Comparison of ENCODE assay signal across 9 mouse cellular contexts in genomic region chr12:47164031-47164717, GRCm38 (mm10).
A peak's percentile ranks its signal among the peaks of the same experiment; 100 is the strongest.
DNase-seq lines count a peak whose midpoint lies in the region; ATAC-seq lines count a peak whose summit lies in the region.
"Had no signal": no experiment of that assay in that cellular context is flagged by ENCODE, and none has a peak within 500 bp of the region (broad histone marks: within the 10 kb centered on the region; RNA-seq: fewer than 3 reads in every experiment).

No protein-coding gene starts in this region.

- peak; percentile 85 for DNase-seq in Muller cell, postnatal 12 days (ENCODE audit: inconsistent ontology term)
- DNase-seq in cerebellum, adult 18-20 months, result peak; percentile 78 to 85
- DNase-seq in heart, postnatal 25 days (ENCODE audit: low spot score), result peak; percentile 44
- peak; percentile 54 to 83 for DNase-seq in layer of hippocampus, postnatal 14 days (ENCODE audit: low spot score in 2 of 2)
- peak; percentile 29 for DNase-seq in midbrain, embryonic 10.5 days (ENCODE audit: low spot score)

- H3K4me1 ChIP-seq in forebrain, embryonic 16.5 days (replicated peaks; ENCODE audit: control insufficient read depth, insufficient read depth, low read length), result peaks cover 23% of the 10 kb centered on the region
- peaks cover 28% of the 10 kb centered on the region for H3K4me1 ChIP-seq in midbrain, embryonic 10.5 days
- H3K4me1 ChIP-seq in stomach, embryonic 14.5 days (ENCODE audit: control insufficient read depth, insufficient read depth, low read length), result peaks cover 11% of the 10 kb centered on the region; the same call in 1 of the 2 replicates
- H3K4me1 ChIP-seq: megakaryocyte, embryonic 14.5 days had no signal

- H3K9ac ChIP-seq in forebrain, embryonic 16.5 days (replicated peaks; ENCODE audit: low read depth, low read length), result peak overlapping the region; percentile 1; the same call in 1 of the 2 replicates
- no peak overlapping the region for H3K9ac ChIP-seq in stomach, embryonic 14.5 days (replicated peaks; ENCODE audit: low read depth, low read length)

- peak; percentile 86 for ATAC-seq in forebrain, embryonic 16.5 days
- peak; percentile 59; the same call in 1 of the 2 replicates for ATAC-seq in stomach, embryonic 14.5 days (ENCODE audit: insufficient number of reproducible peaks, insufficient read depth, low FRiP score, low read depth)
- ATAC-seq in monocyte, adult 5-6 weeks (replicated peaks; ENCODE audit: insufficient number of reproducible peaks, low FRiP score, low TSS enrichment, poor library complexity, severe bottlenecking), result no peak

- peak overlapping the region; percentile 34; the same call in 1 of the 2 replicates for H3K27ac ChIP-seq in forebrain, embryonic 16.5 days (ENCODE audit: low read length)
- peak overlapping the region; percentile 80 for H3K27ac ChIP-seq in midbrain, embryonic 10.5 days (replicated peaks)
- H3K27ac ChIP-seq in stomach, embryonic 14.5 days (ENCODE audit: low read length), result no peak overlapping the region

- H3K9me3 ChIP-seq in forebrain, embryonic 16.5 days (ENCODE audit: control insufficient read depth, low read length), result no peaks in the 10 kb centered on the region
- no peaks in the 10 kb centered on the region for H3K9me3 ChIP-seq in midbrain, embryonic 10.5 days (replicated peaks)
- no peaks in the 10 kb centered on the region for H3K9me3 ChIP-seq in stomach, embryonic 14.5 days (ENCODE audit: control insufficient read depth, low read depth, low read length)

- peak overlapping the region; percentile 25 for H3K4me3 ChIP-seq in forebrain, embryonic 16.5 days (replicated peaks; ENCODE audit: low read length)
- peak overlapping the region; percentile 40 for H3K4me3 ChIP-seq in midbrain, embryonic 10.5 days
- H3K4me3 ChIP-seq in stomach, embryonic 14.5 days (ENCODE audit: low read depth, low read length), result peak overlapping the region; percentile 5; the same call in 1 of the 2 replicates
- H3K4me3 ChIP-seq: megakaryocyte, embryonic 14.5 days had no signal

- no peaks in the 10 kb centered on the region for H3K36me3 ChIP-seq in forebrain, embryonic 16.5 days (ENCODE audit: control insufficient read depth, insufficient read depth)
- no peaks in the 10 kb centered on the region for H3K36me3 ChIP-seq in midbrain, embryonic 10.5 days
- no peaks in the 10 kb centered on the region for H3K36me3 ChIP-seq in stomach, embryonic 14.5 days (ENCODE audit: control insufficient read depth, insufficient read depth, low read length)

- intact Hi-C loops in heart, postnatal 25 days (cut with DNase I), result no loop called here

- H3K27me3 ChIP-seq in forebrain, embryonic 16.5 days (replicated peaks; ENCODE audit: control insufficient read depth, insufficient read depth, low read length), result peaks cover 8% of the 10 kb centered on the region
- no peaks in the 10 kb centered on the region for H3K27me3 ChIP-seq in midbrain, embryonic 10.5 days (ENCODE audit: low read depth, poor library complexity, severe bottlenecking)
- no peaks in the 10 kb centered on the region for H3K27me3 ChIP-seq in stomach, embryonic 14.5 days (ENCODE audit: control insufficient read depth, insufficient read depth, low read length)
- H3K27me3 ChIP-seq: megakaryocyte, embryonic 14.5 days had no signal

- 4% methylated on average over 15 of the region's 15 CpGs for WGBS in forebrain, embryonic 16.5 days
- 30% methylated on average over 15 of the region's 15 CpGs for WGBS in midbrain, embryonic 10.5 days
- WGBS in stomach, embryonic 14.5 days, result 32% methylated on average over 15 of the region's 15 CpGs

- H3K4me2 ChIP-seq in forebrain, embryonic 16.5 days (ENCODE audit: low read length), result peak overlapping the region; percentile 51
- peak overlapping the region; percentile 17; the same call in 1 of the 2 replicates for H3K4me2 ChIP-seq in stomach, embryonic 14.5 days (replicated peaks; ENCODE audit: low read depth, low read length)

Comparison
In these comparisons a context has a peak if more than half of its experiments do, and no peak if none do; other contexts are left out.
1. DNase-seq: peak in every context shown above with its lines; median percentile 85 in Muller cell, postnatal 12 days; 82 in cerebellum, adult 18-20 months; 68 in layer of hippocampus, postnatal 14 days; 44 in heart, postnatal 25 days; 29 in midbrain, embryonic 10.5 days.